Mouse (Mus musculus): ENCODE measurements around the gene Zfp704.

DNA sequence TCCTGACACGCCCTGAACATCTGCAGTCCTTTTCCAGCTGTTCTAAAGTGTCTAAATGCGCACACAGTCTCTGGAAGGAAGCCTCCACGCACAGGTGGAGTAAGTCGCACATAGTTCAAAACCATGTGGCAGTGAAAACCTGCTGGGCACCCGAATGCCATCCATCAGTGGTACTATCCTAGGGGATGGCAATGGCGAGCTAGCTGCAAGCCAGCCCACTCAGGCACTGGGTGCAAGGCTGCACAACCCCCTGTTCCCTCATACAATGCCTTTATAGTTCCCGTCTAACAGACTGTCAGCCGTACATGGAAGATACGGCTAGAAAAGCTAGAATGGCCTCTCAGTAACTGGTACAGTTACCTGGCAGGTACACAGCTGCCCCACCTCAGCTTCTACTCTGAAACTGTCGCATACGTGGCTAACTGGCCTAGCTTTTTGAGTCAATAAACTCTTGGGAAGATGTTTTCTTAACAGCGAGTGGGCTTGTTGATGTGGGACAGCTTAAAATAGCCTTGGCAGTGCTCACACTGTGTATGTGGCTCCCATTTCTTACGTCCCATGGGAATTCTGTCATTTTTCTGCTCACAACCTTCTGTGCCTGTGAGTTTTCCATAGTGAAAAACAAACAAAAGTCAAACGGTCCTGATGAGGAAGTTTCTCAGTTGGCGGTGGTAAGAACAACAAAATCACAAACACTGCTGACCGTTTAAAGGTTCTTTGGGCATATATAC lies 176.9 kb downstream of the Zfp704 start:
- TF ChIP-seq POLR2A (IDR thresholded peaks at IDR 0.05; ENCODE audit: control insufficient read depth, low read depth, low read length), result no peak
- TF ChIP-seq CTCF (IDR thresholded peaks at IDR 0.05; ENCODE audit: control insufficient read depth, insufficient read depth, insufficient replicate concordance, low read depth, low read length), result no peak
